Mouse (Mus musculus): Measurements from ENCODE around the gene Aak1. TPM values are rescaled to one million over a fixed set of nuclear protein-coding genes. Genes with fewer than 3 reads are reported as not detected.
"Not testable (repeated sequence)": the region's sequence is repeated elsewhere in the genome, so short reads cannot be mapped to it uniquely, and the experiment has no call there.

Aak1 gene
- polyA plus RNA-seq, 1 experiment, result 2.2 TPM

GRCm38 (mm10) chr6:87042004-87042336 lies 192.7 kb downstream of the Aak1 start:
- Histone ChIP-seq H3K4me1 (peaks cover 46% of the 10 kb centered on the region), H3K36me3 (replicated peaks; ENCODE audit: low read length) (peaks cover 5% of the 10 kb centered on the region), H3K27me3 (replicated peaks) (no peaks in the 10 kb centered on the region), H3K4me3 (replicated peaks) (peak overlapping the region; percentile 100), H3K9me3 (peaks cover 3% of the 10 kb centered on the region)
- TF ChIP-seq FLI1 (IDR thresholded peaks at IDR 0.05; ENCODE audit: low read length), result no peak
- no peak for TF ChIP-seq GATA1 (IDR thresholded peaks at IDR 0.05; ENCODE audit: borderline replicate concordance, low read length)

- TF ChIP-seq FLI1 (IDR thresholded peaks at IDR 0.05; ENCODE audit: low read length), result no peak
- no peak for TF ChIP-seq GATA1 (IDR thresholded peaks at IDR 0.05; ENCODE audit: borderline replicate concordance, low read length)
- Histone ChIP-seq H3K27me3 (replicated peaks) (no peaks in the 10 kb centered on the region), H3K9me3 (no peaks in the 10 kb centered on the region), H3K4me3 (replicated peaks) (peak within 1 kb of the TSS; percentile 100), H3K36me3 (replicated peaks; ENCODE audit: low read length) (peaks cover 5% of the 10 kb centered on the region), H3K4me1 (peaks cover 46% of the 10 kb centered on the region)
Measured at GRCm38 (mm10) chr6:87042337-87043130, 193.2 kb downstream of the Aak1 start, which contains the start of gene Gfpt1. TSS of gene Gfpt1 (plus strand) at chr6:87042846.

- Histone ChIP-seq H3K4me1 (peaks cover 40% of the 10 kb centered on the region), H3K4me3 (replicated peaks) (peak overlapping the region; percentile 100), H3K27me3 (replicated peaks) (no peaks in the 10 kb centered on the region), H3K36me3 (replicated peaks; ENCODE audit: low read length) (peaks cover 11% of the 10 kb centered on the region), H3K9me3 (no peaks in the 10 kb centered on the region)
- TF ChIP-seq GATA1 (IDR thresholded peaks at IDR 0.05; ENCODE audit: borderline replicate concordance, low read length) (no peak), FLI1 (IDR thresholded peaks at IDR 0.05; ENCODE audit: low read length) (no peak)
Measured at GRCm38 (mm10) chr6:87043131-87043516, 193.8 kb downstream of the Aak1 start.

GRCm38 (mm10) chr6:87044895-87045294 lies 195.6 kb downstream of the Aak1 start:
- Histone ChIP-seq H3K4me3 (replicated peaks) (no peak overlapping the region), H3K9me3 (no peaks in the 10 kb centered on the region), H3K36me3 (replicated peaks; ENCODE audit: low read length) (peaks cover 26% of the 10 kb centered on the region), H3K27me3 (replicated peaks) (no peaks in the 10 kb centered on the region), H3K4me1 (peaks cover 37% of the 10 kb centered on the region)
- TF ChIP-seq GATA1 (IDR thresholded peaks at IDR 0.05; ENCODE audit: borderline replicate concordance, low read length), result no peak

GRCm38 (mm10) chr6:87045507-87045906 lies 196.2 kb downstream of the Aak1 start:
- no peak for TF ChIP-seq GATA1 (IDR thresholded peaks at IDR 0.05; ENCODE audit: borderline replicate concordance, low read length)
- H3K4me3 ChIP-seq (replicated peaks), result no peak overlapping the region
- peaks cover 26% of the 10 kb centered on the region for H3K36me3 ChIP-seq (replicated peaks; ENCODE audit: low read length)
- H3K4me1 ChIP-seq, result peaks cover 35% of the 10 kb centered on the region
- H3K9me3 ChIP-seq, result no peaks in the 10 kb centered on the region
- no peaks in the 10 kb centered on the region for H3K27me3 ChIP-seq (replicated peaks)

GRCm38 (mm10) chr6:87048712-87049111 lies 199.4 kb downstream of the Aak1 start:
- not testable (repeated sequence) for H3K27me3 ChIP-seq (replicated peaks); H3K9me3 ChIP-seq; H3K4me3 ChIP-seq (replicated peaks)
- peaks cover 19% of the 10 kb centered on the region for H3K4me1 ChIP-seq
- peaks cover 53% of the 10 kb centered on the region for H3K36me3 ChIP-seq (replicated peaks; ENCODE audit: low read length)

GRCm38 (mm10) chr6:87051886-87052425 lies 202.6 kb downstream of the Aak1 start:
- H3K36me3 ChIP-seq (replicated peaks; ENCODE audit: low read length), result peaks cover 81% of the 10 kb centered on the region
- no peak overlapping the region for H3K4me3 ChIP-seq (replicated peaks)
- H3K9me3 ChIP-seq, result no peaks in the 10 kb centered on the region
- TF ChIP-seq FLI1 (IDR thresholded peaks at IDR 0.05; ENCODE audit: low read length), result no peak
- TF ChIP-seq GATA1 (IDR thresholded peaks at IDR 0.05; ENCODE audit: borderline replicate concordance, low read length), result no peak
- H3K27me3 ChIP-seq (replicated peaks), result no peaks in the 10 kb centered on the region
- 0 out of 2 replicates have a peak, but pooled peaks cover 6% of the 10 kb centered on the region for H3K4me1 ChIP-seq

Other genes with a start within 250 kb of the Aak1 start
- gene Asprv1, start 221.4 kb upstream of the Aak1 start, polyA plus RNA-seq (2012; ENCODE audit: insufficient read depth, low replicate concordance), result 0.64 TPM in 1 of 2 replicates, not detected in the other
- 45.0 and 47.5 TPM in 2 replicates for gene Mxd1, start 180.4 kb upstream of the Aak1 start, polyA plus RNA-seq (2012; ENCODE audit: insufficient read depth, low replicate concordance)
- 56.3 and 375 TPM in 2 replicates for gene Snrnp27, start 165.0 kb upstream of the Aak1 start, polyA plus RNA-seq (2012; ENCODE audit: insufficient read depth, low replicate concordance)
- gene Gmcl1, start 116.1 kb upstream of the Aak1 start, polyA plus RNA-seq (2012; ENCODE audit: insufficient read depth, low replicate concordance), result 4.3 and 7.1 TPM in 2 replicates
- 2.0 and 21.6 TPM in 2 replicates for gene Anxa4, start 55.9 kb upstream of the Aak1 start, polyA plus RNA-seq (2012; ENCODE audit: insufficient read depth, low replicate concordance)
- gene Nfu1, start 159.7 kb downstream of the Aak1 start, polyA plus RNA-seq (2012; ENCODE audit: insufficient read depth, low replicate concordance), result 57.0 and 66.2 TPM in 2 replicates
- 7.1 and 10.6 TPM in 2 replicates for gene Gfpt1, start 193.3 kb downstream of the Aak1 start, polyA plus RNA-seq (2012; ENCODE audit: insufficient read depth, low replicate concordance)

Measured in megakaryocyte, embryonic 14.5 days (primary cell).